Mouse (Mus musculus) midbrain, postnatal 0 days (tissue): ENCODE measurements around the gene Sprn. TPM values are rescaled to one million over a fixed set of nuclear protein-coding genes. Genes with fewer than 3 reads are reported as not detected.

ENCODE experiments used
- ATAC-seq: fragments of 200-750 bp; cut with Nextera tagmentation; 2 replicates; pipeline ENCODE4 v1.8.0; 2017; ENCODE audit warnings: moderate number of reproducible peaks, mild to moderate bottlenecking, moderate TSS enrichment, moderate library complexity; ENCODE audit not compliant: low FRiP score
- DNase-seq: peaks from one replicate; pipeline ENCODE4 v3.0.0-alpha.2; 2015; ENCODE audit warnings: low spot score
- H3K27ac ChIP-seq: fragments of 300-500 bp; sonication (generic); 2 replicates; pipeline ENCODE4 v1.5.1; 2014; ENCODE audit warnings: low read depth, mild to moderate bottlenecking, low read length, mixed read lengths
- H3K27me3 ChIP-seq: fragments of 300-500 bp; sonication (generic); 2 replicates; pipeline ENCODE4 v1.6.1; 2014; ENCODE audit warnings: low read length, control low read depth, mixed read lengths; ENCODE audit not compliant: insufficient read depth
- H3K36me3 ChIP-seq: fragments of 300-500 bp; sonication (generic); 2 replicates; pipeline ENCODE4 v1.6.1; 2014; ENCODE audit warnings: low read length, control low read depth, mixed read lengths; ENCODE audit not compliant: insufficient read depth
- H3K4me1 ChIP-seq: fragments of 300-500 bp; sonication (generic); 2 replicates; pipeline ENCODE4 v1.6.1; 2014; ENCODE audit warnings: mild to moderate bottlenecking, control low read depth, antibody characterized with exemption, low read length, mixed read lengths; ENCODE audit not compliant: insufficient read depth
- H3K4me2 ChIP-seq: fragments of 300-500 bp; sonication (generic); 2 replicates; pipeline ENCODE4 v1.6.1; 2014; ENCODE audit warnings: low read depth, mild to moderate bottlenecking, low read length, mixed read lengths; ENCODE audit not compliant: poor library complexity, severe bottlenecking
- H3K4me3 ChIP-seq: fragments of 300-500 bp; sonication (generic); 2 replicates; pipeline ENCODE4 v1.5.1; 2014; ENCODE audit warnings: low read depth, mild to moderate bottlenecking, low read length, moderate library complexity
- H3K9ac ChIP-seq: fragments of 300-500 bp; sonication (generic); replicated peaks from 2 replicates; pipeline ENCODE4 v1.6.1; 2014; ENCODE audit warnings: mild to moderate bottlenecking, low read length, moderate library complexity, mixed read lengths; ENCODE audit not compliant: poor library complexity, severe bottlenecking
- H3K9me3 ChIP-seq: fragments of 300-500 bp; sonication (generic); 2 replicates; pipeline ENCODE4 v1.6.1; 2016; ENCODE audit warnings: low read length, control low read depth
- CTCF ChIP-seq: IDR thresholded peaks from 2 replicates; pipeline ENCODE4 v1.5.1; 2016; ENCODE audit warnings: antibody characterized with exemption, mild to moderate bottlenecking
- WGBS: fragments of 180-500 bp; shearing (Covaris S2); extraction: QIAGEN DNeasy Blood & Tissue Kit; methylation state at CpG from one replicate; pipeline ENCODE4 v1.1.7; 2014; 5-methylcytosine and 5-hydroxymethylcytosine counted together
- polyA plus RNA-seq: library from polyadenylated mRNA; unstranded; fragments of >200 nt; fragmentation: Nextera tagmentation; extraction: Ambion mirVana; gene quantifications from 2 replicates; pipeline ENCODE4 v1.2.1, GENCODE M21; 2015
- total RNA-seq: library from RNA; depleted of rRNA; stranded (reverse); fragments of >200 nt; gene quantifications from 2 replicates; pipeline ENCODE4 v1.2.3, GENCODE M21; 2014; rRNA removed

Sprn gene
- total and polyA plus RNA-seq, 2 experiments from 2014 or later, result 34.9 to 70.5 TPM

DNA sequence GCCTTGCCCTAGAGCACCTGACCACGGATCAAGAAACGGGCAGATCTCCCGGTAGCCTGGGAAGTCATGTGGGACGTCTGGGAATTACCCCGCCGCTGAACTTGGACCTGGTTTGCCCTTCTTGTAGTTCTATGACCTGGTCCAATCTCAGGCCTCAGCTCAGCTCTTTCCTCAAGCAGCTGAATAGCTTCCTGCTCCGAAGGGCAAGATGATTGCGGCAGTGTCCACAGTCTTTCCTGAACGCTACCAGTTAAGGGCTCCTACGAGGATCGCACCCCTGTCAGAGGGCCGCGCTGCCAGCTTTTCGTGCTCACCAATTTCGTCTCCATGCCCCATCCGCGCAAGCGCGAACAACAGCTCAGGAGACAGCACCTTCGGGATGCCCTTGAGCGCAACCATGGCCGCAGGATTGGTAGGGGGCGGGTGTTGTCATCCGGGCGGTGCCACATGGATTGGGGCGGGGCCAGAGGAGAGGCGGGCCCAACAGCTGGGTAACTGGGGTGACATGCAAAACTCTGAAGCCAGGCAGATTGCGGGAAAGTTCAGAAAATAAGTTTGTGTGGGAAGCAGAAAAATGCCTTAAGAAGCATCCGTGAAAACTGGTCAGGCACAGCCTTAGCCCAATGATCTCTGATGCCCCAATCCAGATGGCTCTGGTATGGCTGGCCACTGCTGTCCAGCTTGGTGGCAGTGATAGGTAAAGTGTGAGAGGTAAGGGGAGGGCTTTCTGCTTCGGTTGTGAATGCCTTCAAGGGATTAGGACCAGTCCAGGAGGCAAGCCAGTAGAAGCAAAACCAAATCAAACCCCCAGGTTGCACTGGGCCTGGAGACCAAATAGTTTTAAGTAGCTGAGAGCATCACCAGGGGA lies 52.5 kb downstream of the Sprn start, which contains the start of gene Fuom:
TSS of gene Fuom (minus strand) at position 449 of the 868 bp plus-strand sequence.
- no peak for TF ChIP-seq CTCF
- Histone ChIP-seq H3K36me3 (peaks cover 15% of the 10 kb centered on the region), H3K4me2 (peak within 1 kb of the TSS; percentile 64), H3K4me1 (no peaks in the 10 kb centered on the region), H3K9ac (peak within 1 kb of the TSS; percentile 48), H3K9me3 (no peaks in the 10 kb centered on the region), H3K27ac (peak within 1 kb of the TSS; percentile 48; the same call in 1 of the 2 replicates), H3K4me3 (peak within 1 kb of the TSS; percentile 35), H3K27me3 (no peaks in the 10 kb centered on the region)
- DNase-seq, result peak; percentile 84
- 1% methylated on average over 30 of the region's 30 CpGs for WGBS
- ATAC-seq, result peak; percentile 80

DNA sequence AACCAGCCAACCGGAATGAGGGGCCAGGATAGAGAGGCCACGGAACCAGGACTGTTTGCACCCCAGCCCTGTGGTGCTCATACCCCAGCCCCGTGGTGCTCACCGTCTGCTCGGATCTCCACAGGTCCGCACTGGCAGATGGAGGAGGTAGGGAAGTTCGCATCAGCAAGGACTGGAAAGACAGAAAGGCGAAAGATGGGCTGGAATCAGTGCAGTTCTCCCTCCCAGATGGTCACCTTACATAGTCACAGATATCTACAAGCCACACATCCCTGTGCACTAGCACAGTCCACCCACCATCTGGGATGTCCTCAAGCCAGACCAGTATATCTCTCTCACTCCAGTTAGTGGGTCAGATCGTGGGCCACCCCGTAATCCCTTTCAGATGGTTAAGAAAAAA lies 53.2 kb downstream of the Sprn start:
- Histone ChIP-seq H3K27me3 (no peaks in the 10 kb centered on the region), H3K9me3 (no peaks in the 10 kb centered on the region), H3K4me2 (peak overlapping the region; percentile 64), H3K9ac (no peak overlapping the region), H3K4me3 (peak overlapping the region; percentile 35), H3K36me3 (peaks cover 13% of the 10 kb centered on the region), H3K4me1 (no peaks in the 10 kb centered on the region), H3K27ac (no peak overlapping the region)
- no peak for ATAC-seq
- DNase-seq, result no peak
- WGBS, result 78% methylated on average over 10 of the region's 10 CpGs
- TF ChIP-seq CTCF, result no peak

Other genes with a start within 250 kb of the Sprn start
- not detected in 2 replicates for gene Utf1, start 211.1 kb downstream of the Sprn start, total RNA-seq
- gene Utf1, start 211.1 kb downstream of the Sprn start, polyA plus RNA-seq, result not detected in 2 replicates
- 1.0 and 1.6 TPM in 2 replicates for gene 6430531B16Rik, start 176.1 kb downstream of the Sprn start, total RNA-seq
- gene 6430531B16Rik, start 176.1 kb downstream of the Sprn start, polyA plus RNA-seq, result 1.5 and 1.6 TPM in 2 replicates
- gene Adam8, start 162.3 kb downstream of the Sprn start, total RNA-seq, result 1.2 and 2.7 TPM in 2 replicates
- 0.42 and 0.53 TPM in 2 replicates for gene Adam8, start 162.3 kb downstream of the Sprn start, polyA plus RNA-seq
- 33.6 and 42.5 TPM in 2 replicates for gene Zfp511, start 118.5 kb downstream of the Sprn start, total RNA-seq
- gene Zfp511, start 118.5 kb downstream of the Sprn start, polyA plus RNA-seq, result 63.5 and 68.5 TPM in 2 replicates
- 66.9 and 70.1 TPM in 2 replicates for gene Tubgcp2, start 118.2 kb downstream of the Sprn start, total RNA-seq
- gene Tubgcp2, start 118.2 kb downstream of the Sprn start, polyA plus RNA-seq, result 61.6 and 65.2 TPM in 2 replicates
- 0.16 and 0.47 TPM in 2 replicates for gene Msx3, start 105.8 kb downstream of the Sprn start, total RNA-seq
- 0.10 TPM in 1 of 2 replicates, not detected in the other for gene Msx3, start 105.8 kb downstream of the Sprn start, polyA plus RNA-seq
- gene Caly, start 72.3 kb downstream of the Sprn start, total RNA-seq, result 404 and 435 TPM in 2 replicates
- gene Caly, start 72.3 kb downstream of the Sprn start, polyA plus RNA-seq, result 595 and 645 TPM in 2 replicates
- not detected in 2 replicates for gene Prap1, start 61.5 kb downstream of the Sprn start, total RNA-seq
- not detected in 2 replicates for gene Prap1, start 61.5 kb downstream of the Sprn start, polyA plus RNA-seq
- 26.0 and 47.0 TPM in 2 replicates for gene Fuom, start 52.4 kb downstream of the Sprn start, total RNA-seq
- gene Fuom, start 52.4 kb downstream of the Sprn start, polyA plus RNA-seq, result 46.1 and 47.6 TPM in 2 replicates
- gene Paox, start 39.1 kb downstream of the Sprn start, total RNA-seq, result 8.7 and 12.5 TPM in 2 replicates
- gene Paox, start 39.1 kb downstream of the Sprn start, polyA plus RNA-seq, result 6.9 and 8.6 TPM in 2 replicates
- 75.5 and 78.1 TPM in 2 replicates for gene Echs1, start 38.4 kb downstream of the Sprn start, total RNA-seq
- 108 and 119 TPM in 2 replicates for gene Echs1, start 38.4 kb downstream of the Sprn start, polyA plus RNA-seq
- gene Mtg1, start 17.3 kb downstream of the Sprn start, total RNA-seq, result 9.9 and 10.0 TPM in 2 replicates
- gene Mtg1, start 17.3 kb downstream of the Sprn start, polyA plus RNA-seq, result 31.3 and 33.7 TPM in 2 replicates
- not detected in 2 replicates for gene Olfr522, start 9.9 kb upstream of the Sprn start, total RNA-seq
- gene Olfr522, start 9.9 kb upstream of the Sprn start, polyA plus RNA-seq, result not detected in 2 replicates
- not detected in 2 replicates for gene Olfr523, start 18.3 kb upstream of the Sprn start, total RNA-seq
- 0.05 TPM in 1 of 2 replicates, not detected in the other for gene Olfr523, start 18.3 kb upstream of the Sprn start, polyA plus RNA-seq
- not detected in 2 replicates for gene Olfr524, start 51.1 kb upstream of the Sprn start, total RNA-seq
- not detected in 2 replicates for gene Olfr524, start 51.1 kb upstream of the Sprn start, polyA plus RNA-seq
- gene Cd163l1, start 63.4 kb upstream of the Sprn start, total RNA-seq, result not detected in 2 replicates
- not detected in 2 replicates for gene Cd163l1, start 63.4 kb upstream of the Sprn start, polyA plus RNA-seq
- gene 5830411N06Rik, start 92.4 kb upstream of the Sprn start, total RNA-seq, result not detected in 2 replicates
- 0.04 TPM in 1 of 2 replicates, not detected in the other for gene 5830411N06Rik, start 92.4 kb upstream of the Sprn start, polyA plus RNA-seq
- gene Olfr525, start 166.0 kb upstream of the Sprn start, total RNA-seq, result not detected in 2 replicates
- gene Olfr525, start 166.0 kb upstream of the Sprn start, polyA plus RNA-seq, result not detected in 2 replicates
- not detected in 2 replicates for gene Olfr527, start 179.1 kb upstream of the Sprn start, total RNA-seq
- not detected in 2 replicates for gene Olfr527, start 179.1 kb upstream of the Sprn start, polyA plus RNA-seq
- gene Olfr60, start 206.8 kb upstream of the Sprn start, total RNA-seq, result not detected in 2 replicates
- not detected in 2 replicates for gene Olfr60, start 206.8 kb upstream of the Sprn start, polyA plus RNA-seq
- gene Olfr530, start 221.5 kb upstream of the Sprn start, total RNA-seq, result not detected in 2 replicates
- not detected in 2 replicates for gene Olfr530, start 221.5 kb upstream of the Sprn start, polyA plus RNA-seq
- gene Olfr531, start 248.0 kb upstream of the Sprn start, total RNA-seq, result not detected in 2 replicates
- not detected in 2 replicates for gene Olfr531, start 248.0 kb upstream of the Sprn start, polyA plus RNA-seq